Mouse (Mus musculus) mouse embryonic stem cell (cell line): Measurements from ENCODE around the gene Tshz3.

ENCODE experiments used
- in situ Hi-C, 2 experiments: fragments of 300-500 bp; cut with MboI; formaldehyde crosslinking; loops; 1 replicate in 1 of 2; 3 replicates in 1 of 2; pipeline ENCODE4 v1.14.3; 2019 to 2020; ENCODE audit warnings: low sequenced_read_pairs in 2 of 2, low pct_unique_long_range_greater_than_20kb in 1 of 2, mixed read lengths in 1 of 2; ENCODE audit not compliant: unreplicated experiment in 1 of 2

Gene Tshz3

GRCm38 (mm10) chr7:36694642-36695191 is 3.2 kb upstream of the Tshz3 start:
- in situ Hi-C loops: no loop called here

GRCm38 (mm10) chr7:36695276-36695675 is 2.6 kb upstream of the Tshz3 start:
- in situ Hi-C loops: no loop called here

GRCm38 (mm10) chr7:36695791-36696241 is 2.1 kb upstream of the Tshz3 start:
- in situ Hi-C loops: no loop called here

- in situ Hi-C loops: no loop called here
Observed at GRCm38 (mm10) chr7:36696406-36697117, 1.4 kb upstream of the Tshz3 start.

- in situ Hi-C loops: no loop called here
Observed at GRCm38 (mm10) chr7:36697118-36697855, 631 bp upstream of the Tshz3 start.

- in situ Hi-C loops: no loop called here
Observed at GRCm38 (mm10) chr7:36698589-36698946, 650 bp downstream of the Tshz3 start.

- in situ Hi-C loops: no loop called here
Observed at GRCm38 (mm10) chr7:36699001-36699987, 1.4 kb downstream of the Tshz3 start.

GRCm38 (mm10) chr7:36706636-36707035 is 8.7 kb downstream of the Tshz3 start:
- in situ Hi-C loops: no loop called here

- in situ Hi-C loops: no loop called here
Observed at GRCm38 (mm10) chr7:36707266-36707665, 9.3 kb downstream of the Tshz3 start.

GRCm38 (mm10) chr7:36707681-36708350 is 9.9 kb downstream of the Tshz3 start:
- in situ Hi-C loops: no loop called here

GRCm38 (mm10) chr7:36708823-36709222 is 10.9 kb downstream of the Tshz3 start:
- in situ Hi-C loops: no loop called here

GRCm38 (mm10) chr7:36709239-36709638 is 11.3 kb downstream of the Tshz3 start:
- in situ Hi-C loops: no loop called here

GRCm38 (mm10) chr7:36709974-36710373 is 12.1 kb downstream of the Tshz3 start:
- in situ Hi-C loops: loop anchor here in 1 of 2 experiments (10.0 kb wide), 1 partner anchor 55 kb away; no protein-coding TSS in a partner anchor

- in situ Hi-C loops: loop anchor here in 1 of 2 experiments (10.0 kb wide), 1 partner anchor 56 kb away; no protein-coding TSS in a partner anchor
Observed at GRCm38 (mm10) chr7:36710387-36710786, 12.5 kb downstream of the Tshz3 start.

GRCm38 (mm10) chr7:36711766-36712165 is 13.8 kb downstream of the Tshz3 start:
- in situ Hi-C loops: loop anchor here in 1 of 2 experiments (10.0 kb wide), 1 partner anchor 57 kb away; no protein-coding TSS in a partner anchor

GRCm38 (mm10) chr7:36714323-36714722 is 16.4 kb downstream of the Tshz3 start:
- in situ Hi-C loops: loop anchor here in 1 of 2 experiments (10.0 kb wide), 1 partner anchor 60 kb away; no protein-coding TSS in a partner anchor

- in situ Hi-C loops: loop anchor here in 1 of 2 experiments (10.0 kb wide), 1 partner anchor 62 kb away; no protein-coding TSS in a partner anchor
Observed at GRCm38 (mm10) chr7:36717192-36717591, 19.3 kb downstream of the Tshz3 start.

GRCm38 (mm10) chr7:36720830-36721229 is 22.9 kb downstream of the Tshz3 start:
- in situ Hi-C loops: no loop called here
